Mouse (Mus musculus) liver, embryonic 14.5 days (tissue): Measurements from ENCODE around the gene Zdhhc20.

Experiments
- CTCF ChIP-seq: IDR thresholded peaks from 2 replicates; pipeline ENCODE4 v1.5.1; 2016; ENCODE audit warnings: antibody characterized with exemption, low read depth, control low read depth
- EP300 ChIP-seq: IDR thresholded peaks from 2 replicates; pipeline ENCODE4 v1.6.1; 2016; ENCODE audit warnings: antibody characterized with exemption, low read depth

GRCm38 (mm10) chr14:57920568-57921310 lies 30.7 kb upstream of the Zdhhc20 start:
- TF ChIP-seq EP300: no peak
- TF ChIP-seq CTCF: no peak
